Mouse (Mus musculus): Measurements from ENCODE around the gene Corin.

Gene Corin

GRCm38 (mm10) chr5:72329453-72329852 lies 174.8 kb downstream of the Corin start:
- no peak for DNase-seq (ENCODE audit: low spot score in 2 of 2)

GRCm38 (mm10) chr5:72315282-72315681 lies 189.0 kb downstream of the Corin start:
- DNase-seq (ENCODE audit: low spot score in 2 of 2) = no peak

GRCm38 (mm10) chr5:72298418-72299104 lies 205.7 kb downstream of the Corin start:
- DNase-seq (ENCODE audit: low spot score in 2 of 2) = no peak

GRCm38 (mm10) chr5:72285077-72285476 lies 219.2 kb downstream of the Corin start:
- no peak for DNase-seq (ENCODE audit: low spot score in 2 of 2)

GRCm38 (mm10) chr5:72282907-72283306 lies 221.4 kb downstream of the Corin start:
- no peak for DNase-seq (ENCODE audit: low spot score in 2 of 2)

- DNase-seq (ENCODE audit: low spot score in 2 of 2) = no peak
These were observed 234.6 kb downstream of the Corin start for GRCm38 (mm10) chr5:72269652-72270051.

GRCm38 (mm10) chr5:72269204-72269603 lies 235.1 kb downstream of the Corin start:
- no peak for DNase-seq (ENCODE audit: low spot score in 2 of 2)

- no peak for DNase-seq (ENCODE audit: low spot score in 2 of 2)
These were observed 237.2 kb downstream of the Corin start for GRCm38 (mm10) chr5:72266955-72267535.

GRCm38 (mm10) chr5:72264195-72264751 lies 240.0 kb downstream of the Corin start:
- no peak for DNase-seq (ENCODE audit: low spot score in 2 of 2)

- no peak for DNase-seq (ENCODE audit: low spot score in 2 of 2)
These were observed 242.4 kb downstream of the Corin start for GRCm38 (mm10) chr5:72261802-72262324.

- DNase-seq (ENCODE audit: low spot score in 2 of 2) = no peak
These were observed 245.0 kb downstream of the Corin start for GRCm38 (mm10) chr5:72259298-72259621.

- no peak for DNase-seq (ENCODE audit: low spot score in 2 of 2)
These were observed 245.6 kb downstream of the Corin start for GRCm38 (mm10) chr5:72258409-72259297.

- DNase-seq (ENCODE audit: low spot score in 2 of 2) = no peak
These were observed 247.2 kb downstream of the Corin start for GRCm38 (mm10) chr5:72257084-72257483.

- no peak for DNase-seq (ENCODE audit: low spot score in 2 of 2)
These were observed 249.3 kb downstream of the Corin start for GRCm38 (mm10) chr5:72254958-72255357.

GRCm38 (mm10) chr5:72250180-72250579 lies 254.1 kb downstream of the Corin start:
- DNase-seq (ENCODE audit: low spot score in 2 of 2) = no peak

All from spleen, postnatal 4 days (tissue).